Mouse (Mus musculus): ENCODE measurements around the gene Epb41l4b. TPM values are rescaled to one million over a fixed set of nuclear protein-coding genes. Genes with fewer than 3 reads are reported as not detected.

The Epb41l4b gene
- total and polyA plus RNA-seq, 3 experiments: 0.11 TPM; not detected in 2

DNA sequence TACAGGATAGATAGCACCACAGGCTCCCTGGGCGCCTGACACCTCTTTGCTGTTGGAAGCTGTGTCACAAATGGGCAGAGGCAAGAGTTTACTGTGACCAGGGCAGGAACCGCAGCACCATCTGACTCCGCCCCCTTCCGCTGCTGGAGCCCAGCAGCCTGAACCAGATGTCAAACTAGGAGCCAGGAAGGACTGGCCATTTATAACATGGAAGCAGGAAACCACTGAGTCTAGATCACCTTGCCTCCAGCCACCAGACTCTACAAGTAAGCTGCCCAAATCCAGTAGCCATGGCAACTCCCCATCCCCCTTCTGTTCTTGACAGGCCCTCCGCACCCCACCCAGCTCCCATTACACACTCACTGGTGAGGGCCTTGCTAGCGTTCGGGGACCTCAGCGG lies 102.8 kb downstream of the Epb41l4b start:
- ATAC-seq (ENCODE audit: extremely low read depth, insufficient number of reproducible peaks, low FRiP score, poor library complexity, severe bottlenecking) (no peak), DNase-seq (ENCODE audit: low spot score) (no peak)
- TF ChIP-seq POLR2AphosphoS5 (IDR thresholded peaks at IDR 0.05; ENCODE audit: insufficient replicate concordance, low read depth, low read length) (no peak), TAL1 (conservative IDR thresholded peaks at IDR 0.05; ENCODE audit: low read depth, low read length) (no peak), CTCF (IDR thresholded peaks at IDR 0.05; ENCODE audit: low read depth, low read length) (no peak), GATA2 (IDR thresholded peaks at IDR 0.05; ENCODE audit: borderline replicate concordance, low read depth, low read length) (no peak), GATA1 (IDR thresholded peaks at IDR 0.05; ENCODE audit: borderline replicate concordance, low read length) (no peak)
- Histone ChIP-seq H3K9me3 (replicated peaks) (peaks cover 60% of the 10 kb centered on the region), H3K36me3 (replicated peaks) (no peaks in the 10 kb centered on the region), H3K4me3 (ENCODE audit: low read depth, low read length) (no peak overlapping the region), H3K27me3 (ENCODE audit: insufficient read depth, low read length) (no peaks in the 10 kb centered on the region), H3K4me1 (ENCODE audit: insufficient read depth, low read depth, low read length) (no peaks in the 10 kb centered on the region)

DNA sequence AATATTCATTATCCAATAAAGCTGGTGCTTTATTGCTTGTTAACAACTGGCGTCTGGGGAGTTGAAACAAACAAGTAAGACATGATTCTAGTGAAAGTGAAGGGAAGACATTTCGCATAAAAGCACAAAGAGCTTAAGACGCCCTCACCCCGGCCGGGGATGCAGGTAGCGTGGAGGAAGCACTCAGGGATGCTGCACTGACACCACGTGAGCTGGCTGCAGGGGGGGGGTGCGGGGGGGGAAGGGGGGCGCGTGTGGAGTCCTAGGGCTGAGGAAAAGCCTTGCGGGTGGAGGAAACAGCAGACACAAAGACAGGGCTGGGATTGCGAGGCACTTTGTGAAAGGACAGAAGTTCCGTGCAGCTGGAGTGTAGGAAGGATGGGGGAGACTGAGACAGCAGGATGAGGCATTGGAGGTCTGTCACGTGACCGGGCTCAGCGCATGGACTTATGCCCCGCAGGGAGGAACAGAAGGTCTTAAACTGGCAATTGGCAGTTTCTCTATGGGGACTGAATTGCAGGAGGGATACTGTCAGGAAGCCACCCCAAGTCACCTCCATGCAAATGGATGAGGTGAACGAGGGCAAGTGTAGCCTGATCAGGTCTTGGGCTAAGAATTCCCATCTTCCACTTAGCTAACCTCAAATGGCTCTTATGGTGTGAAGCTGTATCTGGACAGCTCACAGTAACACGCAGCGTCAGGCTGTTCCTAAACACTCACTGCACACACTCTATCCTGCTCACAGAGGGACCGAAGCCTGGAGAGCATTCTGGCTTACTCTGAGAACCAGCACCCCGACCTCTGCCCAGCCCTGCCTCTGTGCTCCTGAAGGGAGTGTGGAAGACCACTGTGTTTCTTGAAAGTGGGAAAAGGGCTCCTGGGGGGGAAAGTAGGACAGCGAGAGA lies 103.9 kb downstream of the Epb41l4b start:
- Histone ChIP-seq H3K36me3 (replicated peaks) (no peaks in the 10 kb centered on the region), H3K9me3 (replicated peaks) (peaks cover 57% of the 10 kb centered on the region), H3K27me3 (ENCODE audit: insufficient read depth, low read length) (no peaks in the 10 kb centered on the region), H3K4me3 (ENCODE audit: low read depth, low read length) (no peak overlapping the region), H3K4me1 (ENCODE audit: insufficient read depth, low read depth, low read length) (no peaks in the 10 kb centered on the region)
- ATAC-seq (ENCODE audit: extremely low read depth, insufficient number of reproducible peaks, low FRiP score, poor library complexity, severe bottlenecking): no peak
- no peak for DNase-seq (ENCODE audit: low spot score)
- TF ChIP-seq TAL1 (conservative IDR thresholded peaks at IDR 0.05; ENCODE audit: low read depth, low read length) (no peak), GATA1 (IDR thresholded peaks at IDR 0.05; ENCODE audit: borderline replicate concordance, low read length) (no peak), GATA2 (IDR thresholded peaks at IDR 0.05; ENCODE audit: borderline replicate concordance, low read depth, low read length) (no peak), CTCF (IDR thresholded peaks at IDR 0.05; ENCODE audit: low read depth, low read length) (no peak), POLR2AphosphoS5 (IDR thresholded peaks at IDR 0.05; ENCODE audit: insufficient replicate concordance, low read depth, low read length) (no peak)

DNA sequence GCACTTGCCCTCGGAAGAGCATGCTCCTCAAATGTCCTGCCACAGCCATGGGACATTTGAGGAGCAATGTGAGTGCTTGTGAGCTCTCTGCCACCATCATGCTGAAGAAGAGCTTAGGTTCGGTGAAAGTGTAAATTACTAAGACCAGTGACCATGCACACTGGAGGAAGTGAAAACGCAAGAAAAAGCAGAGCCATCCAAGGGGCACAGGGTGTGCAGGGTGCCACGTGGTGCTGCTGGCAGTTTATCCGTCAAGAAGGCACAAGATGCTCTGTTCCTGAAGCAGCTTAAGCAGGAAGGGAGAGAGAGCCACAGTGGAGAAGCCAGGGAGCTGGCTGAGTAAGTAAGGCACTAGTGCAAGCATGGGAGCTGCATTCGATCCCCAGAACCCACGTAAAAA lies 105.7 kb downstream of the Epb41l4b start:
- Histone ChIP-seq H3K9me3 (replicated peaks) (peaks cover 45% of the 10 kb centered on the region), H3K27me3 (ENCODE audit: insufficient read depth, low read length) (no peaks in the 10 kb centered on the region), H3K4me1 (ENCODE audit: insufficient read depth, low read depth, low read length) (no peaks in the 10 kb centered on the region), H3K36me3 (replicated peaks) (no peaks in the 10 kb centered on the region), H3K4me3 (ENCODE audit: low read depth, low read length) (no peak overlapping the region)
- DNase-seq (ENCODE audit: low spot score) (no peak), ATAC-seq (ENCODE audit: extremely low read depth, insufficient number of reproducible peaks, low FRiP score, poor library complexity, severe bottlenecking) (no peak)
- TF ChIP-seq GATA1 (IDR thresholded peaks at IDR 0.05; ENCODE audit: borderline replicate concordance, low read length) (no peak), POLR2AphosphoS5 (IDR thresholded peaks at IDR 0.05; ENCODE audit: insufficient replicate concordance, low read depth, low read length) (no peak), GATA2 (IDR thresholded peaks at IDR 0.05; ENCODE audit: borderline replicate concordance, low read depth, low read length) (no peak), TAL1 (conservative IDR thresholded peaks at IDR 0.05; ENCODE audit: low read depth, low read length) (no peak), CTCF (IDR thresholded peaks at IDR 0.05; ENCODE audit: low read depth, low read length) (no peak)

DNA sequence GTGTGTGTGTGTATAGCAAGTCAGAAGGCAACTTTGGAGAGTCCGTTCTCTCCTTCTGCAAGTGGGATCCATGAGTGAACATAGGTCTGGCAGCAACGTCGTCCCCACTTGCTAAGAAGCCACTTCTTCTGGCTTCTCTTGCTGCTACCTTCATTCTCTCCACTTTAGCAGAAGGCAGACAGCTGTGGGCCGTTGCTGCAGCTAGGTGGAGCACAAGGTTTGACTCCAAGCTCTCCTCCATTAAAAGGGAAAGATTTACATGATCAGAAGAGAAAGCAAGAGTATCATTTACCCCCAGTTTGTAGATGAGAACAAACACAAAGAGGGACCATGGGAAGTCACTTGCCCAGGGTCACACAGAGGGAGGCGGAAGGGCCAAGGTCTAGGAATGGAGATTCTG lies 109.1 kb downstream of the Epb41l4b start:
- Histone ChIP-seq H3K4me1 (ENCODE audit: insufficient read depth, low read depth, low read length) (no peaks in the 10 kb centered on the region), H3K4me3 (ENCODE audit: low read depth, low read length) (no peak overlapping the region), H3K9me3 (replicated peaks) (peaks cover 39% of the 10 kb centered on the region), H3K36me3 (replicated peaks) (no peaks in the 10 kb centered on the region), H3K27me3 (ENCODE audit: insufficient read depth, low read length) (no peaks in the 10 kb centered on the region)
- DNase-seq (ENCODE audit: low spot score): no peak
- no peak for ATAC-seq (ENCODE audit: extremely low read depth, insufficient number of reproducible peaks, low FRiP score, poor library complexity, severe bottlenecking)
- no peak for TF ChIP-seq CTCF (IDR thresholded peaks at IDR 0.05; ENCODE audit: low read depth, low read length)
- no peak for TF ChIP-seq POLR2AphosphoS5 (IDR thresholded peaks at IDR 0.05; ENCODE audit: insufficient replicate concordance, low read depth, low read length)
- no peak for TF ChIP-seq TAL1 (conservative IDR thresholded peaks at IDR 0.05; ENCODE audit: low read depth, low read length)
- TF ChIP-seq GATA1 (IDR thresholded peaks at IDR 0.05; ENCODE audit: borderline replicate concordance, low read length): no peak
- no peak for TF ChIP-seq GATA2 (IDR thresholded peaks at IDR 0.05; ENCODE audit: borderline replicate concordance, low read depth, low read length)

DNA sequence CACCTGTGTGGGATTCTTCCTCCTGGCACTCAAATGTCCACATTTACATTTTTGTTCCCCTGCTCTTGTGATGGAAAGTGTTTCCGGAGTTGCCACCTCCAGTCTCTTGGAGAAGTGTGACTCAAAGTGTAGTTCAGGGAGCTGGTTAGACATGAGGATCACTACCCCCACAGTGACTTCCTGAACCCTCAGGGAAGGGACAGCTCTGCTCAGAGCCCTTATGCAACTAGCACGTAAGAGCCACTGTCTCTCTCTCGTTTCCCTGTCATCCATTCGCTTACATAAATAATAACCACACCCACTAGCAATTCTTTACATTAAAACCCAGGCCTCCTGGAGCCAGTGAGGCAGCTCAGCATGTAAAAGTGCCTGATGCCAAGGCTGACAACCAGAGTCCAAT lies 111.8 kb downstream of the Epb41l4b start:
- no peaks in the 10 kb centered on the region for H3K4me1 ChIP-seq (ENCODE audit: insufficient read depth, low read depth, low read length)
- DNase-seq (ENCODE audit: low spot score) (no peak), ATAC-seq (ENCODE audit: extremely low read depth, insufficient number of reproducible peaks, low FRiP score, poor library complexity, severe bottlenecking) (no peak)
- H3K9me3 ChIP-seq (replicated peaks): peaks cover 33% of the 10 kb centered on the region
- H3K36me3 ChIP-seq (replicated peaks): no peaks in the 10 kb centered on the region
- TF ChIP-seq GATA2 (IDR thresholded peaks at IDR 0.05; ENCODE audit: borderline replicate concordance, low read depth, low read length) (no peak), CTCF (IDR thresholded peaks at IDR 0.05; ENCODE audit: low read depth, low read length) (no peak), POLR2AphosphoS5 (IDR thresholded peaks at IDR 0.05; ENCODE audit: insufficient replicate concordance, low read depth, low read length) (no peak), GATA1 (IDR thresholded peaks at IDR 0.05; ENCODE audit: borderline replicate concordance, low read length) (no peak), TAL1 (conservative IDR thresholded peaks at IDR 0.05; ENCODE audit: low read depth, low read length) (no peak)
- no peaks in the 10 kb centered on the region for H3K27me3 ChIP-seq (ENCODE audit: insufficient read depth, low read length)
- no peak overlapping the region for H3K4me3 ChIP-seq (ENCODE audit: low read depth, low read length)

DNA sequence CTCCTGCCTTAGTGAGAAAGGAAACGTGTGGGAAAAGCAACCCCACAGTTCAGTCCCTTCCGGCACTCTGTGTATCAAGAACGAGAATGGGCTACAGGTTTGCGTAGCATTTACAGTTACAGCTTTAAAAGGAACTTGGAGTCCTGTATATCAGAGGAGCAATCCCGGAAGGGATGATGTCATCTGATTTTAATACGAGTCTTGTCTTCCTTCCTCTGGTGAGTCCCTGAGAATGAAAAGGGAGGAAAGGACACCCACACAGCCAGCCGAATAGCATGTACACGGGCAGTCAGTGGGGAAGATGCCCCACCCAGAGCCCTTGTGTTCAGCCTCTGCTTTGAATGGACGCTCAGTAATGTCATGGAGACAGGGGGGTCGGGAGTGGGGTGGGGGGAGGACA lies 115.3 kb downstream of the Epb41l4b start:
- H3K9me3 ChIP-seq (replicated peaks): peaks cover 35% of the 10 kb centered on the region
- TF ChIP-seq TAL1 (conservative IDR thresholded peaks at IDR 0.05; ENCODE audit: low read depth, low read length): no peak
- TF ChIP-seq CTCF (IDR thresholded peaks at IDR 0.05; ENCODE audit: low read depth, low read length): no peak
- TF ChIP-seq GATA2 (IDR thresholded peaks at IDR 0.05; ENCODE audit: borderline replicate concordance, low read depth, low read length): no peak
- TF ChIP-seq POLR2AphosphoS5 (IDR thresholded peaks at IDR 0.05; ENCODE audit: insufficient replicate concordance, low read depth, low read length): no peak
- TF ChIP-seq GATA1 (IDR thresholded peaks at IDR 0.05; ENCODE audit: borderline replicate concordance, low read length): no peak
- no peak overlapping the region for H3K4me3 ChIP-seq (ENCODE audit: low read depth, low read length)
- no peak for ATAC-seq (ENCODE audit: extremely low read depth, insufficient number of reproducible peaks, low FRiP score, poor library complexity, severe bottlenecking)
- H3K36me3 ChIP-seq (replicated peaks): no peaks in the 10 kb centered on the region
- H3K27me3 ChIP-seq (ENCODE audit: insufficient read depth, low read length): no peaks in the 10 kb centered on the region
- DNase-seq (ENCODE audit: low spot score): no peak
- H3K4me1 ChIP-seq (ENCODE audit: insufficient read depth, low read depth, low read length): no peaks in the 10 kb centered on the region

Data from G1E (cell line).